Mouse (Mus musculus) left cerebral cortex, postnatal 36 days (tissue): ENCODE results near the gene Ppp1r9b. TPM values are rescaled to one million over a fixed set of nuclear protein-coding genes. Genes with fewer than 3 reads are reported as not detected.
"Not testable (repeated sequence)": the region's sequence is repeated elsewhere in the genome, so short reads cannot be mapped to it uniquely, and the experiment has no call there.

Experiments
- DNase-seq, 2 experiments: peaks; one replicate each; pipeline ENCODE4 v3.0.0; 2021 to 2022; ENCODE audit warnings: low spot score in 2 of 2, mixed read lengths in 1 of 2
- intact Hi-C: fragments of 180-260 bp; cut with DNase I; formaldehyde crosslinking; loops from one replicate; pipeline ENCODE4 v1.15.1; 2025
- total RNA-seq, 2 experiments: library from RNA; stranded (reverse); gene quantifications; 2 replicates each; pipeline ENCODE4 v1.2.3; 2021

The Ppp1r9b gene
- 100 to 1,000 TPM; 700 to 743 TPM for total RNA-seq

- DNase-seq, result peak; percentile 93
- intact Hi-C loops, result loop anchor here (5.0 kb wide), 1 partner anchor 51 kb away; the partner anchor contains the start of gene Pdk2
Measured at GRCm38 (mm10) chr11:94990749-94991577, at the start of gene Ppp1r9b. Gene Ppp1r9b (plus strand): TSS chr11:94991035.

- no peak for DNase-seq
- intact Hi-C loops, result no loop called here
Measured at GRCm38 (mm10) chr11:94941121-94941520, 49.7 kb upstream of the Ppp1r9b start.

GRCm38 (mm10) chr11:94941776-94942175 lies 49.1 kb upstream of the Ppp1r9b start:
- intact Hi-C loops, result no loop called here
- DNase-seq, result no peak

- peak in 1 of 2 experiments; percentile 36 for DNase-seq
- intact Hi-C loops, result no loop called here
Measured at GRCm38 (mm10) chr11:94942282-94943023, 48.4 kb upstream of the Ppp1r9b start.

- intact Hi-C loops, result no loop called here
- no peak for DNase-seq
Measured at GRCm38 (mm10) chr11:94943054-94943453, 47.8 kb upstream of the Ppp1r9b start.

- intact Hi-C loops, result no loop called here
- no peak for DNase-seq
Measured at GRCm38 (mm10) chr11:94944295-94944694, 46.5 kb upstream of the Ppp1r9b start.

GRCm38 (mm10) chr11:94945236-94945635 lies 45.6 kb upstream of the Ppp1r9b start:
- no peak for DNase-seq
- intact Hi-C loops, result no loop called here

- intact Hi-C loops, result no loop called here
- DNase-seq, result no peak
Measured at GRCm38 (mm10) chr11:94952169-94952568, 38.7 kb upstream of the Ppp1r9b start.

- intact Hi-C loops, result no loop called here
- DNase-seq, result no peak
Measured at GRCm38 (mm10) chr11:94955103-94955502, 35.7 kb upstream of the Ppp1r9b start.

- no peak for DNase-seq
- intact Hi-C loops, result no loop called here
Measured at GRCm38 (mm10) chr11:94957693-94958064, 33.2 kb upstream of the Ppp1r9b start.

GRCm38 (mm10) chr11:94958065-94958858 lies 32.6 kb upstream of the Ppp1r9b start:
- DNase-seq, result peak in 1 of 2 experiments; percentile 43
- intact Hi-C loops, result no loop called here

GRCm38 (mm10) chr11:94962534-94963101 lies 28.2 kb upstream of the Ppp1r9b start:
- DNase-seq, result no peak
- intact Hi-C loops, result no loop called here

- intact Hi-C loops, result no loop called here
- no peak for DNase-seq
Measured at GRCm38 (mm10) chr11:94967419-94967818, 23.4 kb upstream of the Ppp1r9b start, which contains the start of gene Hils1. Gene Hils1 (plus strand): TSS chr11:94967593.

- intact Hi-C loops, result no loop called here
- DNase-seq, result no peak
Measured at GRCm38 (mm10) chr11:94968187-94968586, 22.6 kb upstream of the Ppp1r9b start.

GRCm38 (mm10) chr11:94969709-94970108 lies 21.1 kb upstream of the Ppp1r9b start:
- not testable (repeated sequence) for DNase-seq
- intact Hi-C loops, result loop anchor here (1.0 to 10.0 kb wide), 2 partner anchors 30 to 135 kb away; no protein-coding TSS in a partner anchor

GRCm38 (mm10) chr11:94970210-94970943 lies 20.5 kb upstream of the Ppp1r9b start:
- peak; percentile 69 to 71 for DNase-seq
- intact Hi-C loops, result loop anchor here (10.0 kb wide), 1 partner anchor 134 kb away; no protein-coding TSS in a partner anchor

- DNase-seq, result no peak
- intact Hi-C loops, result loop anchor here (10.0 kb wide), 1 partner anchor 133 kb away; no protein-coding TSS in a partner anchor
Measured at GRCm38 (mm10) chr11:94971895-94972615, 18.8 kb upstream of the Ppp1r9b start.

- DNase-seq, result no peak
- intact Hi-C loops, result loop anchor here (10.0 kb wide), 1 partner anchor 132 kb away; no protein-coding TSS in a partner anchor
Measured at GRCm38 (mm10) chr11:94972887-94973286, 17.9 kb upstream of the Ppp1r9b start.
